Mouse (Mus musculus) liver, postnatal 0 days (tissue): ENCODE measurements around the gene Cd38.

Source experiments
- CTCF ChIP-seq: sonication (generic); IDR thresholded peaks from 2 replicates; pipeline ENCODE4 v1.5.1; 2016; ENCODE audit warnings: antibody characterized with exemption, low read depth
- EP300 ChIP-seq: IDR thresholded peaks from 2 replicates; pipeline ENCODE4 v1.6.1; 2016; ENCODE audit warnings: antibody characterized with exemption, low read depth, mild to moderate bottlenecking

DNA sequence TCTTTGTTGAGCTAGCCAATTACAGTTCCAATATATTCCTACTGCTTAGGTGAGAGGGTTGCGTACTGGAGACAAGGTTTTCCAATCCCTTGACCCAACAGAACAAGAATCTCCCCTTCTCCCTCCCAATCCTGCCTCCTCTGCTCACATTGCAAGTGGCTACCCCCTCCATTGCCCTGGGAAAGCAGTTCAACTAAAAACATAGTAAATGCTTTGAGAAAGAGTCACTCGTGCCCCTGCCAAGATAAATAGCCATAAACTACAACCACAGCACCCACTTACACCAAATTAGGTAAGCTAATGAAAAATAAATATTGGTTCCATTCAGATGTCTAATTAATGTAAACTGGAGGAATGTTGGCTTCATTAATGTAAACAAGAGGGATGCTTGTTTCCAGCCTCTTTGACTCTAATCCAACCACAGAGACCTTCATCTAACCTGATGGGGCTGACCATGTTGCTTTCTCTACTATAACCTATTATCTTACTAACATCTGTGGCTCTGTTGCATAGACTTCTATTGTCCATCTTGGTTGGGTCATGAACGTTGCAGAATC lies 91.6 kb downstream of the Cd38 start:
- TF ChIP-seq EP300: no peak
- no peak for TF ChIP-seq CTCF
